Mouse (Mus musculus) limb, embryonic 11.5 days (tissue): ENCODE measurements at regions not wholly inside any gene's neighbourhood (a gene's known extent, or its start where the extent isn't known, plus 50 kb on each side); places are given as distances from the start of the nearest gene placed in this dataset.

ENCODE experiments used
- ATAC-seq: fragments of 200-750 bp; cut with Nextera tagmentation; 2 replicates; pipeline ENCODE4 v1.8.0; 2017; ENCODE audit warnings: low read depth; ENCODE audit not compliant: insufficient number of reproducible peaks, low FRiP score, low TSS enrichment
- DNase-seq: peaks from one replicate; pipeline ENCODE4 v3.0.0-alpha.2; 2015; ENCODE audit warnings: low spot score
- H3K27ac ChIP-seq: fragments of 300-500 bp; sonication (generic); replicated peaks from 2 replicates; pipeline ENCODE4 v1.5.1; 2014; ENCODE audit warnings: low read depth, mild to moderate bottlenecking, low read length
- H3K27me3 ChIP-seq: fragments of 300-500 bp; sonication (generic); 2 replicates; pipeline ENCODE4 v1.6.1; 2014; ENCODE audit warnings: mild to moderate bottlenecking, low read length, mixed read lengths; ENCODE audit not compliant: control insufficient read depth, insufficient read depth
- H3K36me3 ChIP-seq: fragments of 300-500 bp; sonication (generic); 2 replicates; pipeline ENCODE4 v1.6.1; 2014; ENCODE audit warnings: mild to moderate bottlenecking, low read length, moderate library complexity, mixed read lengths; ENCODE audit not compliant: control insufficient read depth, insufficient read depth
- H3K4me1 ChIP-seq: fragments of 300-500 bp; sonication (generic); 2 replicates; pipeline ENCODE4 v1.6.1; 2014; ENCODE audit warnings: low read length, mixed read lengths; ENCODE audit not compliant: control insufficient read depth, insufficient read depth
- H3K4me2 ChIP-seq: fragments of 300-500 bp; sonication (generic); 2 replicates; pipeline ENCODE4 v1.6.1; 2014; ENCODE audit warnings: low read depth, mild to moderate bottlenecking, moderate library complexity; ENCODE audit not compliant: severe bottlenecking
- H3K4me3 ChIP-seq: fragments of 300-500 bp; sonication (generic); 2 replicates; pipeline ENCODE4 v1.5.1; 2014; ENCODE audit warnings: low read depth, low read length
- H3K9ac ChIP-seq: fragments of 300-500 bp; sonication (generic); 2 replicates; pipeline ENCODE4 v1.6.1; 2014; ENCODE audit warnings: mild to moderate bottlenecking, low read length
- H3K9me3 ChIP-seq: fragments of 300-500 bp; sonication (generic); 2 replicates; pipeline ENCODE4 v1.6.1; 2016; ENCODE audit warnings: low read length; ENCODE audit not compliant: control insufficient read depth
- WGBS: fragments of 180-500 bp; shearing (Covaris S2); extraction: QIAGEN DNeasy Blood & Tissue Kit; methylation state at CpG from one replicate; pipeline ENCODE4 v1.1.7; 2014; 5-methylcytosine and 5-hydroxymethylcytosine counted together

GRCm38 (mm10) chr15:59151506-59151905, 262.4 kb downstream of the Gm49356 start:
- H3K9me3 ChIP-seq, result no peaks in the 10 kb centered on the region
- whole genome bisulfite sequencing, result 93% methylated on average over 5 of the region's 5 CpGs
- H3K4me1 ChIP-seq, result 0 out of 2 replicates have a peak, but pooled peaks cover 6% of the 10 kb centered on the region
- H3K4me3 ChIP-seq, result no peak overlapping the region
- no peaks in the 10 kb centered on the region for H3K36me3 ChIP-seq
- DNase-seq (no peak), ATAC-seq (no peak)
- H3K27me3 ChIP-seq, result no peaks in the 10 kb centered on the region
- H3K27ac ChIP-seq, result no peak overlapping the region
- no peak overlapping the region for H3K4me2 ChIP-seq
- H3K9ac ChIP-seq, result no peak overlapping the region

- 91% methylated on average over 6 of the region's 6 CpGs for WGBS
- no peaks in the 10 kb centered on the region for H3K36me3 ChIP-seq
- DNase-seq (no peak), ATAC-seq (no peak)
- H3K4me1 ChIP-seq, result 0 out of 2 replicates have a peak, but pooled peaks cover 3% of the 10 kb centered on the region
- H3K4me3 ChIP-seq, result no peak overlapping the region
- H3K27me3 ChIP-seq, result no peaks in the 10 kb centered on the region
- H3K27ac ChIP-seq, result no peak overlapping the region
- no peak overlapping the region for H3K9ac ChIP-seq
- H3K4me2 ChIP-seq, result no peak overlapping the region
- no peaks in the 10 kb centered on the region for H3K9me3 ChIP-seq
These were observed 263.8 kb downstream of the Gm49356 start for GRCm38 (mm10) chr15:59152786-59153388.

DNA sequence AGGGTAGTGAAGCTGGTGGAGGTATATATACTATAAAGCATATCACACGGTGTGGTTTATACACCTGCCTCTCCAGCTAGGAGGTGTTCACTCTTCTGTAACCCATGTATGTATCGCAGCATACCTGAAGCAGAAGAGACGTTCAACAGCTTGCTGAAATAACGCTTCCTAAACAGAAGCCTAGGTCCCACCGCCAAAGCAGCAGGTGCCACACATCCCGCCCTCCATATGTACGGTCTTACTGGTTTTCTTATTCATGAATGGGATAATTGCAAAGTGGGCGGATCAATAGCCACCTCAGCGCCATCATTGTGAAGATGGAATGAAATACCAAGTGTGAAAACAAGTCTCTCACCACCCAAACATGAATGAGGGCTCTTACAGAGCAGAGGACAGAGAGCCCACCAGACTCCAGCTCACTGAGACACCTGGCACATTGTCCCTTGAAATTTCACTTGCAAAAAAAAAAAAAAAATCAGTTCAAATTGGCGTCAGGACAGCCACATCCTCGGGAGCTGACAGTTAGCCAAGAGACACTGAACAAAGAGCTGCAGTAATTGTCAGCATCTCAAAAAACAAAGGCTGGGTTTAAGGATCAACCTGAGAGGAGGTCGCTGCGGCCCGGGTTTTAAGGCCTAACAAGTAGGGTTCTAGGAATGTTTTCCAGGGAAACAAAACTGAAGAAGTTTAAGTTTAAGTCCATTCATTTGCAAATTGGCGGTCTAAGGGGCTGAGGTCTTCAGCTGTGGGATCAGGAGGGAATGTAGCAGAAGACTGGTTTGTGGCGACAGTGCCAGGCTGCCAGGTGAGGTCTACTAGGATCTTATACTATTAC, 264.5 kb downstream of the Gm49356 start:
- H3K36me3 ChIP-seq, result no peaks in the 10 kb centered on the region
- H3K9ac ChIP-seq, result no peak overlapping the region
- H3K4me3 ChIP-seq, result no peak overlapping the region
- H3K4me2 ChIP-seq, result no peak overlapping the region
- ATAC-seq (no peak), DNase-seq (no peak)
- 70% methylated on average over 16 of the region's 16 CpGs for WGBS
- 0 out of 2 replicates have a peak, but pooled peaks cover 3% of the 10 kb centered on the region for H3K4me1 ChIP-seq
- no peaks in the 10 kb centered on the region for H3K9me3 ChIP-seq
- H3K27me3 ChIP-seq, result no peaks in the 10 kb centered on the region
- H3K27ac ChIP-seq, result no peak overlapping the region

DNA sequence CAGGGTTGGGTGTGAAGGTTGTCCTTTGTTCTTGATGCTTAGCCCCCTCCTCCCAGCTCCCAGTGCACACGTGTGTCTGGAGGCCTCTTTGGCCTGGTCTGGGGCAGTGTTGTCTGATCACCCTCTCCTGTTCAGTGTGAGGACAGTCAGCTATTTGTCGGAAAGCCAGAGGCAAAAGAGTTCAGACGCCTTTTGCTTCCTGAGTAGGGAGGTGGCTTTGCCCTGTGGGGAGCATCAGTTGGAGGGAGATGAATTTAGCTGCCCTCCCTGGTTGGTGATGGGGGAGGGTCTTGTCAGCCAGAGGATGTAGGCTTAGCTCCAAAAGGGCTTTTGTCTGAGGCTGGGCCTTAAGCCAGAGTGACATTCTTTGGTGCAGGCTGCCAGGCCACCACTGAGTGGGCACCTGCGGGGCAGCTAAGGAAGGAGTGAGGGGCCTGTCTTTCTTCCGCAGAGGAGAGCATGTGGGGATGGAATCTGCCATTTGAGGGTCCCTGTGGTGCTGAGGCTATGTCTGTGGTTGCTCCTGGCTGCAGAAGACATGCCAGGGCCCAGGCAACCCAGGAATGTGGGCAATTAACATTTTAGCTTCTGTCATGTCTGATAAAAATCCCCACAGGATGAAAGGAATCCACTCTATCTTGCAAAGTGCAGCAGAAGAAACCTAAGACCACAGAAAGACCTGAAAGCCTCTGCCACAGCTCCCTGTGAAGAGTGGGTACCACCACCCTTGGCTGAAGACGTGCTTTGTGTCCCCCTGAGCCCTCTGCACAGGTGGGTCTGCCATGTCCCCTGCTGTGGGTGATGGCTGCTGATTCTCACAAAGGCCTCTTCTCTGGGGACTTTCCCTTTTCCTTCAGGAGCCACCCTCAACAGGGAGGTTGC, 265.6 kb downstream of the Gm49356 start:
- 0 out of 2 replicates have a peak, but pooled peaks cover 3% of the 10 kb centered on the region for H3K4me1 ChIP-seq
- no peaks in the 10 kb centered on the region for H3K9me3 ChIP-seq
- 28% methylated on average over 6 of the region's 6 CpGs for WGBS
- DNase-seq (no peak), ATAC-seq (no peak)
- no peak overlapping the region for H3K4me3 ChIP-seq
- no peaks in the 10 kb centered on the region for H3K36me3 ChIP-seq
- H3K27me3 ChIP-seq, result no peaks in the 10 kb centered on the region
- H3K4me2 ChIP-seq, result no peak overlapping the region
- no peak overlapping the region for H3K27ac ChIP-seq
- H3K9ac ChIP-seq, result no peak overlapping the region

DNA sequence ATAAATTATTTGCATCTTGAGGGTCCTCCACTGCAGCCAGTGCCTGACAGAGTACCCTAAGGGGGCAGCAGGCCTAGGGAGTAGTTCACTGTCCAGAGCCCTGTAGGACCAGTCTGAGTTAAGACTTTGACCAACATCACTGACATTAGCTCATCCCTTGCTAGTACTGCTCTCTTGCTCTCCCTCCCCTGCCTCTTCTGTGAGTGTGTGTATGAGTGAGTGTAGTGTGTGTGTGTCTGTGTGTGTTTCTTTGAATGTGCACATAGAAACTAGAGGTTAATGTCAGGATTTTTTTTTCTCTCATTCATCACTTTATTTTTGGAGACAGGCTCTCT, 266.2 kb downstream of the Gm49356 start:
- H3K27me3 ChIP-seq, result no peaks in the 10 kb centered on the region
- H3K4me3 ChIP-seq, result no peak overlapping the region
- no peak for ATAC-seq
- no peak overlapping the region for H3K27ac ChIP-seq
- no peak overlapping the region for H3K4me2 ChIP-seq
- H3K9me3 ChIP-seq, result no peaks in the 10 kb centered on the region
- no peaks in the 10 kb centered on the region for H3K36me3 ChIP-seq
- no peak for DNase-seq
- 0 out of 2 replicates have a peak, but pooled peaks cover 3% of the 10 kb centered on the region for H3K4me1 ChIP-seq
- no peak overlapping the region for H3K9ac ChIP-seq

GRCm38 (mm10) chr15:59156328-59156727, 267.2 kb downstream of the Gm49356 start:
- Histone ChIP-seq H3K27me3 (no peaks in the 10 kb centered on the region), H3K9ac (no peak overlapping the region), H3K4me1 (0 out of 2 replicates have a peak, but pooled peaks cover 3% of the 10 kb centered on the region), H3K36me3 (no peaks in the 10 kb centered on the region), H3K4me2 (no peak overlapping the region), H3K27ac (no peak overlapping the region), H3K9me3 (no peaks in the 10 kb centered on the region), H3K4me3 (no peak overlapping the region)
- ATAC-seq (no peak), DNase-seq (no peak)
- WGBS, result 87% methylated on average over 7 of the region's 7 CpGs

DNA sequence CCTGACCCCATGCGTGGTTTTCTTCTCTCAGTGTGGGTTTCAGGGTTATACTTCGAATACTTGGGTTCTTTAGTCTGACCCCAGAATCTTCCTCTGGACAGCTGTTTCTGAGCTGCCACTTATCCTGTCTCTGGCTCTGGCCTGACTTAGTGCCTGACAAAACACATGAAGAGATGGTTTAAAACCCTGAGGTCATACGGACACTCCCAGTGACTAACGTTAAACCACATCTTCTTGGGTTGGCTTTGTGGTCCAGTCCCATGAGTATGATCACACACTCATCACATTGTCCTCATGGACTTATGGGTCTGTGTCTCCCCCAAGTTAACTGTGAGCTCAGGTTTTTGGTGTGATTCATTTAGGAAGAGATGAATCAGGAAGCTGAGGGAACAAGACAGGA, 269.7 kb downstream of the Gm49356 start:
- no peaks in the 10 kb centered on the region for H3K36me3 ChIP-seq
- no peak overlapping the region for H3K4me3 ChIP-seq
- no peak overlapping the region for H3K9ac ChIP-seq
- no peaks in the 10 kb centered on the region for H3K27me3 ChIP-seq
- WGBS, result 94% methylated on average over 4 of the region's 4 CpGs
- H3K4me2 ChIP-seq, result no peak overlapping the region
- no peak overlapping the region for H3K27ac ChIP-seq
- H3K4me1 ChIP-seq, result 0 out of 2 replicates have a peak, but pooled peaks cover 3% of the 10 kb centered on the region
- no peak for ATAC-seq
- no peak for DNase-seq
- H3K9me3 ChIP-seq, result no peaks in the 10 kb centered on the region
